Mouse (Mus musculus) urinary bladder, postnatal 25 days (tissue): Measurements from ENCODE around the gene Meltf.

Experiments
- DNase-seq: peaks from one replicate; pipeline ENCODE4 v3.0.0; 2022; ENCODE audit warnings: low spot score

Gene Meltf

DNA sequence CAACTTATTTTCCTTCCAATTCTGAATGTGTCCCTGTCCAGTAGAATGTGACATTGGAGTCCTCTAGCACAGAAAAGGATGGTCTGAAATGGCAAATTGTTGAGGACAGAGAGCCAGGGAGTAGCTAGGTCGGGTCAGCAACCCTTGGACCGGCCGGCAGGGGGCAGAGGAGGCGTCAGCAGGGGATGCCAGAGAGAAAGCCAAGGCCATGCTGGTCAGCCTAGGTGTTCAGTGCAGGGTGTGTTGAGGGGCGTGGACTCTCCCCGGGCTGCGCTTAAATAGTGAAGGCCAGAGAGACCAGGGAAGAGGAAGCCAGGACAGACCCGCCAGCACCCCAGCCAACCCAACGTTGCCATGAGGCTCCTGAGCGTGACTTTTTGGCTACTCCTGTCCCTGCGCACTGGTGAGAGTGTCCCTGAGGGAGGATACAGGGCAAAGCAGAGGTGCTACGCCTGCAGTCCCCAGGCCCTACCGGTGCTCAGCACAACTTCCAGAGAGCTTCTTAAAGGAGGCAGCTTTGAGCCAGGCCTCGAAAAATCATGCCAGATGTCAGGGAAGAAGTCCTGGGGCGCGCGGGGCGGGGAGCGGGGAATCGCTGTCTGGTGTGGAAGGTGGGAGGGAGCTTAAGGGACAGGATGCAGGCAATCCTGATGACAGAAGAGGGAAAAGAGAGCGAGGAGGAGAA is at the start of gene Meltf:
TSS of gene Meltf (plus strand) at position 238 of the 685 bp plus-strand sequence.
- DNase-seq = peak; percentile 80

- DNase-seq = no peak
Measured at GRCm38 (mm10) chr16:31830726-31831125, 47.9 kb upstream of the Meltf start.

GRCm38 (mm10) chr16:31832630-31833422 is 45.8 kb upstream of the Meltf start:
- no peak for DNase-seq

DNA sequence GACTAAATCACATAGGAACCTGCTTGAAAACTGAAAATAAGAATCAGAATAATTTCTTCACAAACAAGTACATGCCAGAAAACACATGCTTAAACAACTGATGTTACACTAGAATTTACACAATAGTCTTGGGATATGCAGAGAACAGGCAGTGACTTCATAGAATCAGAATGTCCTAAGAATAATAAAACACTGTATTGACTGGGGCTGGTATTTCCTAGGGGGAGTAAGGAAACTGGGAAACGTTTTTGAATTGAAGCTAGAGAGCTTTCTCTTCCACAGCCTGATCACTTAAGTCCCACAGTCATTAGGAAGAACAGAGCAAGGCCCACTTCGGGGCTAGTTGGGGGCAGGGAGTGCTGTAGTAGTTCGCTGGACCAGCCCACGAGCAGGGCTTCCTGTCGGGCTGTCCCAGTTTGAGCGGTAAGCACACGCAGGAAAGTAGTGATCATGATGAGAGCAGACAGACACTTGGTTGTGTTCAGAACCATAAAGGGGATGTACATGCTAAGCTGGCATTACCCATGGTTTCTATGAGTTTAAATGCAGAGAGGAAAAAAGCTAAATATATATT is 44.5 kb upstream of the Meltf start:
- no peak for DNase-seq

- DNase-seq = no peak
Measured at GRCm38 (mm10) chr16:31834662-31835318, 43.8 kb upstream of the Meltf start.

- DNase-seq = no peak
Measured at GRCm38 (mm10) chr16:31837362-31837761, 41.2 kb upstream of the Meltf start.

DNA sequence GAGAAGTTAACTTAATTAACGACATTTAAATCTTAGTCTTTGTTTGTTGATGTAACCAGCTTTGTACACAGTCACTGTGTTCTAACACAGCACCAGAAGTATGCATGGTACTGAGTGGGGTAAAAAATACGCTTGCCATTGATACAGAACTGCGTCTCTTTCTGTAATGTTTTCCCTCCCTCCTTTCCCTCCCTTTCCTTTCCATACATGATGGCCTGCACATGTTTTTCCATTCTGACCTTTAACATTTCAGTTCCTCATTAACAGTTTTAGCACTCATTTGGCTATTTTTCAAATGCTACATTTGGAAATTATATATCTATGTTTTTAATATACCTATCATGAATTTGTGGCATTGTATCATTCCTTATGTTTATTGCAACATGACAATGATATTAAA is 34.4 kb upstream of the Meltf start:
- DNase-seq = no peak

DNA sequence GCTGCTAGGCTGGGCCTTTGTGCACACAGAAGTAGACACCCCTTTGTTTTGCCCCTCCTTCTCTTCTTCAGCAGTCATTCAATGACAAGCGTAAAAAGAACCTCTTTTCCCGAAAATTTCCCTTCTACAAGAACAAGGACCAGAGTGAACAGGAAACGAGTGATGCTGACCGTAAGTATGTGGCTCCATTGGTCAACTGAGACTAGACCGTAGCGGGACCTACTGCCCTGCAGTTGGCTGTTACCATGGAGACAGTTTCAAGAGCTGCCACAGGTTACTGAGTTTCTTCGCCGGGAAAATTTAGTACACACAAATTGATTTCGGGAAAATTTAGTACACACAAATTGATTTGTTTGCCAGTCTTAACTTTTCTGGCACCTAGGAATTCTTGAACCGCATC is 31.8 kb upstream of the Meltf start:
- DNase-seq = no peak

DNA sequence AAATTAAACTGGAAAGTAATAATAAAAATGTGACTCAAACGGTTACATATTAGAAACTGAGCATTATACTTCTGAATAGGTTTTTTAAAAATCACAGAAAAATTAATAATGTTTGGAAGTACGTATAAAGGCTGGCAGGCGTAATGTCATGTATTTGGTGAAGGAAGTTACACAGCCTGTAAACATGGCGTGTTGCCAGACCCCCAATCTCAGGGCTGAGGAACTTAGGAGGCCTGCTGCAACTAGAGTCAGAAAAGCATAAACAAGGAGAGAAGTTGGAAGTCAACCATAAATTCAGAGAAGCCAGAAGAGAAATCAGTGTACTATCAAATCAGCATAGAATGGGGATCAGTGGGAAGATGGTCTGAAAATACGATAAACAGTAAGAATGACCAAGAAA is 14.7 kb upstream of the Meltf start:
- no peak for DNase-seq

DNA sequence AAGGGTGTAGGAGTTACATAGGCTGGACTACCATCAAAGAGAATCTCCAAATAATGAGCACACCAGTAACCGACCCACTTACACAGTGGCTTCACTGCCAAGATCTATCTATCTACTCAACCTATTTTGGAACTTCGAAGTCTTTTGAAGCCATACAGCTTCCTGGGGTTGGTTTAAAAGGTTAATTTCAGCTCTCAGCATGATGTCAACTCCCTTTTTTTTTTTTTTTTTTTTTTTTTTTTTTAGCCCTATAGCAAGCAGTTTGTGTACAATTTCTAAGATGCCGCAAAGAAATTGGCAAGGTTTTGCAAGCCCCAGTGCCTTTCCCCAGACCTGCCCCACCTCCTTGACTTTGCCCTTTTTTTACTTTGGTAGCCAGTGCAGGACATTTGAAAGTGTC is 13.4 kb upstream of the Meltf start:
- no peak for DNase-seq

- no peak for DNase-seq
Measured at GRCm38 (mm10) chr16:31866911-31867310, 11.7 kb upstream of the Meltf start.

GRCm38 (mm10) chr16:31867736-31868135 is 10.9 kb upstream of the Meltf start:
- no peak for DNase-seq

GRCm38 (mm10) chr16:31873721-31874120 is 4.9 kb upstream of the Meltf start:
- no peak for DNase-seq

DNA sequence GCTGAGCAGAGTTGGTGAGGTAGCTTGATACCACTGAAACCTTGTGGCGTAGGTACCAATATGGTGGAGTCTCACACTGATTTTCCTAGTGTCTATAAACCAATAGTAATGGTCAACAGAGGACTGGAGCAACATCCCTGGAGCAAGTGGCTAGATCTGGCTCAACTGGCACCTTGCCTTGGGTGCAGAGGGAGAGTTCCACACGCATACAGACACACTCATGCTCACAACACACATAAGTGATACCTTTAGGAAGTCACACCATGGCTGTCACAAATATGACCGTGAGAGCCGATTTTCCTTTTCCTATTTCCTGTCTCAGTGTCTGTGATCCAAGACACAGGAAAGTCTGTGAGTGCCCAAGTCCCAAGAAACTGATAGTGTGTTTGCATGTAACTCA is 3.2 kb upstream of the Meltf start:
- DNase-seq = no peak

GRCm38 (mm10) chr16:31876386-31876785 is 2.2 kb upstream of the Meltf start:
- DNase-seq = no peak

GRCm38 (mm10) chr16:31878052-31878451 is 558 bp upstream of the Meltf start:
- no peak for DNase-seq

- no peak for DNase-seq
Measured at GRCm38 (mm10) chr16:31880146-31880840, 1.7 kb downstream of the Meltf start.

- no peak for DNase-seq
Measured at GRCm38 (mm10) chr16:31882381-31882908, 3.8 kb downstream of the Meltf start.

GRCm38 (mm10) chr16:31883302-31883701 is 4.7 kb downstream of the Meltf start:
- no peak for DNase-seq

- DNase-seq = no peak
Measured at GRCm38 (mm10) chr16:31883902-31884301, 5.3 kb downstream of the Meltf start.

DNA sequence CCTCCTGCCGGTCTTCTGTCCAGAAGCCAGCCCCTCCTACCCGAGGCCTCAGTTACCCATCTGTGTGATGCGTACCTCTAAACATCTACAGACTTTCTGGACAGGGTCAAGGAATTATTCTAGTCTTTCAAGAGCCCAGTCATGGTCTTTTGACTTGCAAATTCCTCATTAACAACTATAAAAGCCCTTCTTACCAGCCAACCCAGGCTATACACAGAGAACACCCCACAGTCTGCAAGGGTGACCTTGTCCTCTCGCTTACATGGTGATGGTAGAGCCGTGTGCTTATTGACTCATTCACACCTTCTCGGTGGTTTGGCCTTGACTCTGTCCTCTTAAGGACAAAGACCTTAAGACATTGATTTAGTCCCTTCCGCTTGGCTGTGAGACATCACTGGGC is 12.3 kb downstream of the Meltf start:
- no peak for DNase-seq
